Mouse (Mus musculus): ENCODE results near the gene Dip2b. TPM values are rescaled to one million over a fixed set of nuclear protein-coding genes. Genes with fewer than 3 reads are reported as not detected.

The Dip2b gene
- polyA plus RNA-seq, 1 experiment, result 7.3 TPM

- Histone ChIP-seq H3K79me2 (ENCODE audit: control insufficient read depth, insufficient read depth) (no peaks in the 10 kb centered on the region), H3K27me3 (ENCODE audit: control insufficient read depth, insufficient read depth, insufficient read length) (no peaks in the 10 kb centered on the region), H3K4me2 (ENCODE audit: low read depth) (no peak overlapping the region), H3K36me3 (ENCODE audit: control insufficient read depth, insufficient read depth) (no peaks in the 10 kb centered on the region), H3ac (ENCODE audit: control insufficient read depth, insufficient read length) (no peak overlapping the region), H3K4me3 (no peak overlapping the region)
- no peak for TF ChIP-seq E2F4 (IDR thresholded peaks at IDR 0.05; ENCODE audit: insufficient read depth)
- no peak for TF ChIP-seq POLR2AphosphoS2 (IDR thresholded peaks at IDR 0.05; ENCODE audit: insufficient read length, low read depth)
Observed at GRCm38 (mm10) chr15:100129151-100129790, 90.8 kb downstream of the Dip2b start.

GRCm38 (mm10) chr15:100139665-100140064 lies 101.2 kb downstream of the Dip2b start:
- Histone ChIP-seq H3K79me2 (ENCODE audit: control insufficient read depth, insufficient read depth) (no peaks in the 10 kb centered on the region), H3K27me3 (ENCODE audit: control insufficient read depth, insufficient read depth, insufficient read length) (no peaks in the 10 kb centered on the region), H3ac (ENCODE audit: control insufficient read depth, insufficient read length) (no peak overlapping the region), H3K4me3 (no peak overlapping the region), H3K36me3 (ENCODE audit: control insufficient read depth, insufficient read depth) (no peaks in the 10 kb centered on the region), H3K4me2 (ENCODE audit: low read depth) (no peak overlapping the region)
- TF ChIP-seq POLR2AphosphoS2 (IDR thresholded peaks at IDR 0.05; ENCODE audit: insufficient read length, low read depth), result no peak
- no peak for TF ChIP-seq E2F4 (IDR thresholded peaks at IDR 0.05; ENCODE audit: insufficient read depth)
- TF ChIP-seq MYOG (IDR thresholded peaks at IDR 0.05; ENCODE audit: control insufficient read depth in 1 of 3, insufficient read depth in 1 of 3, insufficient read length in 2 of 3, low read depth in 2 of 3), result no peak
- no peak for TF ChIP-seq SRF (IDR thresholded peaks at IDR 0.05; ENCODE audit: control insufficient read depth, insufficient read length, low read depth)
- no peak for TF ChIP-seq CEBPB (IDR thresholded peaks at IDR 0.05; ENCODE audit: insufficient read depth, poor library complexity, severe bottlenecking)
- no peak for TF ChIP-seq USF1 (IDR thresholded peaks at IDR 0.05; ENCODE audit: low read depth)
- no peak for TF ChIP-seq MYOD1 (IDR thresholded peaks at IDR 0.05; ENCODE audit: control insufficient read depth in 1 of 3, insufficient read length in 2 of 3, low read depth in 2 of 3)

GRCm38 (mm10) chr15:100140428-100140827 lies 102.0 kb downstream of the Dip2b start:
- H3K79me2 ChIP-seq (ENCODE audit: control insufficient read depth, insufficient read depth), result no peaks in the 10 kb centered on the region
- H3K27me3 ChIP-seq (ENCODE audit: control insufficient read depth, insufficient read depth, insufficient read length), result no peaks in the 10 kb centered on the region
- no peaks in the 10 kb centered on the region for H3K36me3 ChIP-seq (ENCODE audit: control insufficient read depth, insufficient read depth)
- no peak overlapping the region for H3K4me3 ChIP-seq
- H3ac ChIP-seq (ENCODE audit: control insufficient read depth, insufficient read length), result no peak overlapping the region
- TF ChIP-seq SRF (IDR thresholded peaks at IDR 0.05; ENCODE audit: control insufficient read depth, insufficient read length, low read depth) (no peak), MYOD1 (IDR thresholded peaks at IDR 0.05; ENCODE audit: control insufficient read depth in 1 of 3, insufficient read length in 2 of 3, low read depth in 2 of 3) (no peak), MYOG (IDR thresholded peaks at IDR 0.05; ENCODE audit: control insufficient read depth in 1 of 3, insufficient read depth in 1 of 3, insufficient read length in 2 of 3, low read depth in 2 of 3) (no peak), POLR2A (IDR thresholded peaks at IDR 0.05; ENCODE audit: insufficient read length, low read depth) (no peak), USF1 (IDR thresholded peaks at IDR 0.05; ENCODE audit: low read depth) (no peak), E2F4 (IDR thresholded peaks at IDR 0.05; ENCODE audit: insufficient read depth) (no peak), TCF3 (IDR thresholded peaks at IDR 0.05; ENCODE audit: insufficient read length, low read depth) (no peak), MAX (IDR thresholded peaks at IDR 0.05; ENCODE audit: low read depth) (no peak), REST (IDR thresholded peaks at IDR 0.05; ENCODE audit: insufficient read depth, insufficient read length) (no peak), CEBPB (IDR thresholded peaks at IDR 0.05; ENCODE audit: insufficient read depth, poor library complexity, severe bottlenecking) (no peak), POLR2AphosphoS2 (IDR thresholded peaks at IDR 0.05; ENCODE audit: insufficient read length, low read depth) (no peak), TCF12 (IDR thresholded peaks at IDR 0.05; ENCODE audit: insufficient read depth, poor library complexity, severe bottlenecking) (no peak)
- H3K4me2 ChIP-seq (ENCODE audit: low read depth), result no peak overlapping the region

- Histone ChIP-seq H3K4me2 (ENCODE audit: low read depth) (no peak overlapping the region), H3K4me3 (no peak overlapping the region), H3ac (ENCODE audit: control insufficient read depth, insufficient read length) (no peak overlapping the region), H3K79me2 (ENCODE audit: control insufficient read depth, insufficient read depth) (no peaks in the 10 kb centered on the region), H3K36me3 (ENCODE audit: control insufficient read depth, insufficient read depth) (no peaks in the 10 kb centered on the region), H3K27me3 (ENCODE audit: control insufficient read depth, insufficient read depth, insufficient read length) (no peaks in the 10 kb centered on the region)
- no peak for TF ChIP-seq TCF12 (IDR thresholded peaks at IDR 0.05; ENCODE audit: insufficient read depth, poor library complexity, severe bottlenecking)
- no peak for TF ChIP-seq REST (IDR thresholded peaks at IDR 0.05; ENCODE audit: insufficient read depth, insufficient read length)
- no peak for TF ChIP-seq POLR2A (IDR thresholded peaks at IDR 0.05; ENCODE audit: insufficient read length, low read depth)
- TF ChIP-seq MAX (IDR thresholded peaks at IDR 0.05; ENCODE audit: low read depth), result no peak
- TF ChIP-seq E2F4 (IDR thresholded peaks at IDR 0.05; ENCODE audit: insufficient read depth), result no peak
Observed at GRCm38 (mm10) chr15:100143091-100143801, 104.8 kb downstream of the Dip2b start.

All from myocyte (in vitro differentiated cells).